Comparison of ENCODE assay signal across 17 mouse cellular contexts in the genomic region with DNA sequence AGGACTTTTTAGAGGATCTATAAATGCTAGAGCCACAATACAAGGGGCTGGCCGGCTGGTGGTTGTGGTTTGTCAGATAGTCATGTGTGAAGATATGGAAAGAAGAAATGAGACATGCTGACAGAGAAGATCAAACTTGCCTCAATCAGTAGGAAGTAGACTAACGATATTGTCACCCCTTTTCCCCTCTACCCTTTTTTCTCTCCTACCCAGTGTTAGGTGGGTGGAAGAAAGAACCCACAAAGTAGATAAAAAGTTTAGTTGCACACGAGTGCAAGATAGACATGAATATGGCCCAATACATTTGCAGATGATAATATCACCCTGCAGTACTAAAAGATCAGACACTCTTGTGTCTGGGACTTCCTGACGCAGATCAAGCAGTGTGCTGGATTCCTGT. TPM values are rescaled to one million over a fixed set of nuclear protein-coding genes. Genes with fewer than 3 reads are reported as not detected.
"Had no signal": no experiment of that assay in that cellular context is flagged by ENCODE, and none has a peak within 500 bp of the region (broad histone marks: within the 10 kb centered on the region; RNA-seq: fewer than 3 reads in every experiment).

No protein-coding gene starts in this region.

- H3K9me3 ChIP-seq: megakaryocyte, embryonic 14.5 days; midbrain, embryonic 13.5 days; midbrain, embryonic 15.5 days; neural tube, embryonic 12.5 days; stomach, embryonic 15.5 days had no signal

- H3K27ac ChIP-seq: midbrain, embryonic 13.5 days; midbrain, embryonic 15.5 days; neural tube, embryonic 12.5 days; stomach, embryonic 15.5 days; stomach, postnatal 0 days had no signal

- DNase-seq: lung, adult 18-20 months; lung, embryonic 14.5 days; lung, postnatal 10 days; lung, postnatal 4 days; right cerebral cortex, postnatal 14 days; thymus, adult 2 months; thymus, postnatal 25 days; thymus, postnatal 4 days had no signal

- H3K27me3 ChIP-seq: megakaryocyte, embryonic 14.5 days; midbrain, embryonic 13.5 days; midbrain, embryonic 15.5 days; neural tube, embryonic 12.5 days; stomach, embryonic 15.5 days had no signal

- H3K4me3 ChIP-seq: megakaryocyte, embryonic 14.5 days; midbrain, embryonic 13.5 days; midbrain, embryonic 15.5 days; myocyte; neural tube, embryonic 12.5 days; stomach, embryonic 15.5 days had no signal

- H3K9ac ChIP-seq: lung, embryonic 14.5 days; midbrain, embryonic 13.5 days; midbrain, embryonic 15.5 days; neural tube, embryonic 12.5 days; stomach, embryonic 15.5 days had no signal

- ATAC-seq: midbrain, embryonic 13.5 days; midbrain, embryonic 15.5 days had no signal

- H3K4me1 ChIP-seq: midbrain, embryonic 13.5 days; midbrain, embryonic 15.5 days; neural tube, embryonic 12.5 days; stomach, embryonic 15.5 days had no signal

- H3K4me2 ChIP-seq: lung, embryonic 14.5 days; midbrain, embryonic 11.5 days; midbrain, embryonic 13.5 days; midbrain, embryonic 15.5 days; neural tube, embryonic 12.5 days; stomach, embryonic 15.5 days had no signal

RNA-seq across cellular contexts. Expression of a gene that starts 48.3 kb away (rescaled TPM):
- polyA plus RNA-seq: urinary bladder, adult 2 months had no signal
